Mouse (Mus musculus) MEL (cell line): ENCODE measurements around the gene Adgrf5.

ENCODE experiments used
- CHD2 ChIP-seq: IDR thresholded peaks from 2 replicates; pipeline ENCODE4 v1.6.1; 2011; ENCODE audit warnings: low read length, improper control_type of control experiment
- CTCF ChIP-seq, 3 experiments: IDR thresholded peaks in 2 of 3; conservative IDR thresholded peaks in 1 of 3; 2 replicates each; pipeline ENCODE4 v1.5.1; 2011 to 2012; ENCODE audit warnings: low read length in 3 of 3, low read depth in 2 of 3, mild to moderate bottlenecking in 2 of 3, improper control_type of control experiment in 1 of 3, inconsistent platforms in 1 of 3, mixed read lengths in 1 of 3, moderate library complexity in 1 of 3; ENCODE audit not compliant: control insufficient read depth in 1 of 3, insufficient read depth in 1 of 3, poor library complexity in 1 of 3, severe bottlenecking in 1 of 3
- ETS1 ChIP-seq: IDR thresholded peaks from 2 replicates; pipeline ENCODE4 v1.6.1; 2012; ENCODE audit warnings: low read depth, mild to moderate bottlenecking, inconsistent platforms, low read length, improper control_type of control experiment, moderate library complexity
- GATA1 ChIP-seq: IDR thresholded peaks from 2 replicates; pipeline ENCODE4 v1.6.1; 2011; ENCODE audit warnings: low read depth, low read length, improper control_type of control experiment
- POLR2AphosphoS5 ChIP-seq: IDR thresholded peaks from 2 replicates; pipeline ENCODE4 v1.6.1; 2012; ENCODE audit warnings: low read depth, borderline replicate concordance, mild to moderate bottlenecking, inconsistent platforms, low read length, moderate library complexity, mixed read lengths
- RCOR1 ChIP-seq: IDR thresholded peaks from 2 replicates; pipeline ENCODE4 v1.6.1; 2012; ENCODE audit warnings: low read depth, mild to moderate bottlenecking, inconsistent platforms, low read length, improper control_type of control experiment
- USF1 ChIP-seq: IDR thresholded peaks from 2 replicates; pipeline ENCODE4 v1.6.1; 2014; ENCODE audit warnings: low read depth, mild to moderate bottlenecking, inconsistent platforms, low read length, improper control_type of control experiment, moderate library complexity

- no peak for TF ChIP-seq CTCF (IDR thresholded peaks at IDR 0.05 in 2 of 3, conservative IDR thresholded peaks at IDR 0.05 in 1 of 3; ENCODE audit: control insufficient read depth in 1 of 3, insufficient read depth in 1 of 3, low read depth in 2 of 3, low read length in 3 of 3, poor library complexity in 1 of 3, severe bottlenecking in 1 of 3)
- no peak for TF ChIP-seq CHD2
- no peak for TF ChIP-seq POLR2AphosphoS5
- TF ChIP-seq RCOR1, result no peak
- TF ChIP-seq USF1, result no peak
- TF ChIP-seq ETS1, result no peak
- TF ChIP-seq GATA1, result no peak
These were observed 63.7 kb downstream of the Adgrf5 start for GRCm38 (mm10) chr17:43423953-43424352.
